Mouse (Mus musculus): ENCODE data around the gene Gemin2.

- no peak for TF ChIP-seq GATA1 (IDR thresholded peaks at IDR 0.05; ENCODE audit: borderline replicate concordance, low read length)
- TF ChIP-seq FLI1 (IDR thresholded peaks at IDR 0.05; ENCODE audit: low read length): no peak
These were observed 43.0 kb downstream of the Gemin2 start for GRCm38 (mm10) chr12:59056222-59056621.
